Comparison of ENCODE assay signal across 10 mouse cellular contexts in the genomic region with DNA sequence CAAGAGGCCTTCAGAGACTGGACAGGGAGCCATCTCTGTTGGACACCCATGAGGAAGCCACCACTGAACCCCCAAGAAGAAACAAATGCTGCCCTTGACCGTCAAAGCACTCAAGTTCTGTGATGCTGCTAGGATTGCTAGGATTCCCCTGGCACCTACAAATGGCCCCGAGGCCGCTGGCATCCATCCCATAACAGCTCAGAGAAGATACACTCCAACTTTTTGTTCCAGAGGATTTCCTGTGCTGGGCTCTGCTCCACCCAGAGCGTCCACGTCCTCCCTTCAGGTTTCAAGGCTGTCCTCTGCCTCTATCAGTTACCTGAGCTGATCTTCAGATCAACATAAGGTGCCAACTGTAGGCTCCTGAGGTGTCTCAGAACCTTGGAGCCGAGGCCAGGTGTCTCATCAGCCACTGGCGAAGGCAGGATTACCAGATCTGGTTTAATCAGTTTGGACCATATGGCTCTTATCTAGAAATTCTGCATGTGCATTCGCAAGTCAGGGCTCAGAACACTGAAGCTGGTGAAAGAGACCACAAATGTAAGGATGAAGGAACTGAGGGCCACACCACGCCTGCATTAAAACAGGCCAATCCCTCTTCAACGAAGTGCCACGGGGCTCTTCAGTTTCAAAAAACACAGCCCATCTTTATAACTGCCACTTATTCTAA. TPM values are rescaled to one million over a fixed set of nuclear protein-coding genes. Genes with fewer than 3 reads are reported as not detected.
DNase-seq lines count a peak whose midpoint lies in the region; ATAC-seq lines count a peak whose summit lies in the region.
"Had no signal": no experiment of that assay in that cellular context is flagged by ENCODE, and none has a peak within 500 bp of the region (broad histone marks: within the 10 kb centered on the region; RNA-seq: fewer than 3 reads in every experiment).

No protein-coding gene starts in this region.

- peaks cover 3% of the 10 kb centered on the region; the same call in 1 of the 2 replicates for H3K4me1 ChIP-seq in heart, embryonic 11.5 days (ENCODE audit: control insufficient read depth, insufficient read depth, low read length)
- H3K4me1 ChIP-seq in limb, embryonic 15.5 days = 0 out of 2 replicates have a peak, but pooled peaks cover 5% of the 10 kb centered on the region
- H3K4me1 ChIP-seq in stomach, embryonic 14.5 days (ENCODE audit: control insufficient read depth, insufficient read depth, low read length) = no peaks in the 10 kb centered on the region

- 63% methylated on average over 11 of the region's 11 CpGs for WGBS in heart, embryonic 11.5 days (ENCODE audit: insufficient replicate concordance)
- 78% methylated on average over 11 of the region's 11 CpGs for WGBS in limb, embryonic 15.5 days
- 81% methylated on average over 11 of the region's 11 CpGs for WGBS in stomach, embryonic 14.5 days

- no peaks in the 10 kb centered on the region for H3K9me3 ChIP-seq in heart, embryonic 11.5 days (replicated peaks; ENCODE audit: control insufficient read depth, low read length)
- H3K9me3 ChIP-seq in limb, embryonic 15.5 days = no peaks in the 10 kb centered on the region
- H3K9me3 ChIP-seq in stomach, embryonic 14.5 days (ENCODE audit: control insufficient read depth, low read depth, low read length) = no peaks in the 10 kb centered on the region
- H3K9me3 ChIP-seq: midbrain, embryonic 12.5 days had no signal

- H3K9ac ChIP-seq in heart, embryonic 11.5 days (ENCODE audit: low read depth, low read length) = no peak overlapping the region
- no peak overlapping the region for H3K9ac ChIP-seq in limb, embryonic 15.5 days
- H3K9ac ChIP-seq in stomach, embryonic 14.5 days (replicated peaks; ENCODE audit: low read depth, low read length) = no peak overlapping the region
- H3K9ac ChIP-seq: midbrain, embryonic 12.5 days had no signal

- no peaks in the 10 kb centered on the region for H3K27me3 ChIP-seq in heart, embryonic 11.5 days (ENCODE audit: control insufficient read depth, insufficient read depth, low read length)
- peaks cover 13% of the 10 kb centered on the region for H3K27me3 ChIP-seq in limb, embryonic 15.5 days
- H3K27me3 ChIP-seq in stomach, embryonic 14.5 days (ENCODE audit: control insufficient read depth, insufficient read depth, low read length) = 0 out of 2 replicates have a peak, but pooled peaks cover 5% of the 10 kb centered on the region

- H3K4me2 ChIP-seq in heart, embryonic 11.5 days = peak overlapping the region; percentile 89
- H3K4me2 ChIP-seq in limb, embryonic 15.5 days = peak overlapping the region; percentile 19; the same call in 1 of the 2 replicates
- peak overlapping the region; percentile 83 for H3K4me2 ChIP-seq in stomach, embryonic 14.5 days (replicated peaks; ENCODE audit: low read depth, low read length)

- H3K36me3 ChIP-seq in heart, embryonic 11.5 days (ENCODE audit: control insufficient read depth, insufficient read depth, low read length) = no peaks in the 10 kb centered on the region
- no peaks in the 10 kb centered on the region for H3K36me3 ChIP-seq in limb, embryonic 15.5 days
- H3K36me3 ChIP-seq in stomach, embryonic 14.5 days (ENCODE audit: control insufficient read depth, insufficient read depth, low read length) = no peaks in the 10 kb centered on the region
- H3K36me3 ChIP-seq: midbrain, embryonic 12.5 days had no signal

- peak overlapping the region; percentile 81; the same call in 1 of the 2 replicates for H3K4me3 ChIP-seq in heart, embryonic 11.5 days (ENCODE audit: low read depth, low read length)
- H3K4me3 ChIP-seq in limb, embryonic 15.5 days = peak overlapping the region; percentile 75
- H3K4me3 ChIP-seq in stomach, embryonic 14.5 days (ENCODE audit: low read depth, low read length) = peak overlapping the region; percentile 75

- intact Hi-C loops in left cerebral cortex, postnatal 4 days (cut with DNase I) = no loop called here

- peak; percentile 58 for ATAC-seq in heart, embryonic 11.5 days (replicated peaks; ENCODE audit: insufficient number of reproducible peaks, low FRiP score, low TSS enrichment)
- no peak for ATAC-seq in limb, embryonic 15.5 days (ENCODE audit: insufficient number of reproducible peaks, low FRiP score, low TSS enrichment, low read depth)
- no peak for ATAC-seq in stomach, embryonic 14.5 days (ENCODE audit: insufficient number of reproducible peaks, insufficient read depth, low FRiP score, low read depth)

- peak; percentile 10 to 29 for DNase-seq in lung, adult 18-20 months
- DNase-seq in lung, postnatal 10 days = no peak
- no peak for DNase-seq in left cerebral cortex, postnatal 4 days
- no peak for DNase-seq in thymus, postnatal 10 days (ENCODE audit: low spot score in 2 of 2)
- DNase-seq in frontal cortex, postnatal 36 days (ENCODE audit: low spot score in 2 of 2) = no peak
- DNase-seq: kidney, adult 8-10 months had no signal

- H3K27ac ChIP-seq in heart, embryonic 11.5 days (ENCODE audit: low read depth, low read length) = no peak overlapping the region
- H3K27ac ChIP-seq in limb, embryonic 15.5 days = no peak overlapping the region
- no peak overlapping the region for H3K27ac ChIP-seq in stomach, embryonic 14.5 days (ENCODE audit: low read length)
- H3K27ac ChIP-seq: midbrain, embryonic 12.5 days had no signal

RNA-seq across cellular contexts. Expression of a gene that starts 1.7 kb away (rescaled TPM):
- 11.2 and 12.0 TPM in 2 replicates for polyA plus RNA-seq in heart, embryonic 11.5 days (2014; fragmentation: Nextera tagmentation; extraction: Ambion mirVana)
- polyA plus RNA-seq in limb, embryonic 15.5 days (2015; fragmentation: Nextera tagmentation; extraction: Ambion mirVana) = 17.5 and 18.5 TPM in 2 replicates
- polyA plus RNA-seq in stomach, embryonic 14.5 days (2014; fragmentation: Nextera tagmentation; extraction: Ambion mirVana) = 17.6 and 17.7 TPM in 2 replicates
- total RNA-seq in left cerebral cortex, postnatal 4 days (2021) = 1 to 10 TPM; 2.3 to 3.4 TPM

Comparison
In these comparisons a context has a peak if more than half of its experiments do, and no peak if none do; other contexts are left out.
1. DNase-seq: peak in lung, adult 18-20 months (2 of 2); none in lung, postnatal 10 days (single experiment), left cerebral cortex, postnatal 4 days (single experiment), thymus, postnatal 10 days (0 of 2) and frontal cortex, postnatal 36 days (0 of 2).
2. H3K4me2 ChIP-seq: peak in every context shown above with its lines; median percentile 89 in heart, embryonic 11.5 days; 83 in stomach, embryonic 14.5 days; 19 in limb, embryonic 15.5 days.
3. Peak in every context shown above with its lines, with median percentiles within 50 percentile points of each other: H3K4me3 ChIP-seq.